Comparison of ENCODE assay signal across 21 mouse cellular contexts in genomic region chr15:64471597-64471996, GRCm38 (mm10).
A peak's percentile ranks its signal among the peaks of the same experiment; 100 is the strongest.
DNase-seq lines count a peak whose midpoint lies in the region; ATAC-seq and TF ChIP-seq lines count a peak whose summit lies in the region.
"Had no signal": no experiment of that assay in that cellular context is flagged by ENCODE, and none has a peak within 500 bp of the region (broad histone marks: within the 10 kb centered on the region; RNA-seq: fewer than 3 reads in every experiment).

No protein-coding gene starts in this region.

- no peaks in the 10 kb centered on the region for H3K36me3 ChIP-seq in forebrain, embryonic 12.5 days (replicated peaks)
- H3K36me3 ChIP-seq: embryonic facial prominence, embryonic 12.5 days; G1E; heart, embryonic 12.5 days; hindbrain, embryonic 10.5 days; intestine, embryonic 15.5 days had no signal

- DNase-seq in heart, adult 11 months: peak; percentile 46
- DNase-seq in heart, adult 18-20 months: no peak
- DNase-seq in 3T3-L1 (ENCODE audit: low read depth, low spot score) (peak; percentile 76), Patski (ENCODE audit: low read depth, low spot score) (no peak)
- no peak for DNase-seq in lung, postnatal 10 days
- no peak for DNase-seq in embryo, embryonic 10 days (ENCODE audit: low spot score)
- DNase-seq: adrenal gland, adult 8-10 months; cerebellum, adult 11 months; cerebellum, adult 8-10 months; cerebellum, postnatal 14 days; forebrain, postnatal 0 days; gastrocnemius, postnatal 25 days had no signal

- H3K4me3 ChIP-seq in forebrain, embryonic 12.5 days (replicated peaks): no peak overlapping the region
- H3K4me3 ChIP-seq: embryonic facial prominence, embryonic 12.5 days; forebrain, embryonic 13.5 days; heart, embryonic 12.5 days; hindbrain, embryonic 10.5 days; intestine, embryonic 15.5 days had no signal

- POLR2A ChIA-PET in Patski (lab: Charles Lee): no interaction called here

- no peak overlapping the region for H3K9ac ChIP-seq in forebrain, embryonic 12.5 days
- H3K9ac ChIP-seq: embryonic facial prominence, embryonic 12.5 days; forebrain, embryonic 13.5 days; forebrain, postnatal 0 days; heart, embryonic 12.5 days; hindbrain, embryonic 14.5 days; intestine, embryonic 15.5 days had no signal

- H3K9me3 ChIP-seq in forebrain, embryonic 12.5 days: no peaks in the 10 kb centered on the region
- H3K9me3 ChIP-seq: embryonic facial prominence, embryonic 12.5 days; forebrain, embryonic 13.5 days; G1E; heart, embryonic 12.5 days; hindbrain, embryonic 10.5 days; intestine, embryonic 15.5 days had no signal

- H3K4me1 ChIP-seq in forebrain, embryonic 12.5 days: no peaks in the 10 kb centered on the region
- H3K4me1 ChIP-seq: embryonic facial prominence, embryonic 12.5 days; forebrain, embryonic 13.5 days; hindbrain, embryonic 10.5 days; intestine, embryonic 15.5 days had no signal

- H3K4me2 ChIP-seq in forebrain, embryonic 12.5 days: no peak overlapping the region
- H3K4me2 ChIP-seq: embryonic facial prominence, embryonic 12.5 days; forebrain, embryonic 13.5 days; heart, embryonic 12.5 days; hindbrain, embryonic 14.5 days; intestine, embryonic 15.5 days had no signal

- H3K27me3 ChIP-seq in Patski: no peaks in the 10 kb centered on the region
- no peaks in the 10 kb centered on the region for H3K27me3 ChIP-seq in forebrain, embryonic 12.5 days
- H3K27me3 ChIP-seq: embryonic facial prominence, embryonic 12.5 days; forebrain, embryonic 13.5 days; heart, embryonic 12.5 days; intestine, embryonic 15.5 days had no signal

- CTCF ChIA-PET in Patski (lab: Charles Lee): interaction anchor here (1.4 kb wide), 1 partner anchor 14 kb away, joined by 5 read pairs; no protein-coding TSS in a partner anchor

- WGBS in forebrain, embryonic 12.5 days: 86% methylated on average over 2 of the region's 2 CpGs

- peak; percentile 82 for ATAC-seq in Patski
- no peak for ATAC-seq in forebrain, embryonic 12.5 days (ENCODE audit: low FRiP score)
- ATAC-seq: CD4-positive, CD25-positive, alpha-beta regulatory T cell, adult 4 months; forebrain, embryonic 13.5 days; intestine, embryonic 15.5 days had no signal

- no peak for TF ChIP-seq CTCF in Patski (IDR thresholded peaks at IDR 0.05)

- H3K27ac ChIP-seq in forebrain, embryonic 12.5 days: no peak overlapping the region
- H3K27ac ChIP-seq: embryonic facial prominence, embryonic 12.5 days; forebrain, embryonic 13.5 days; hindbrain, embryonic 10.5 days; hindbrain, embryonic 14.5 days; intestine, embryonic 15.5 days had no signal

- in situ Hi-C loops in Patski (cut with MboI; ENCODE audit: low pct_unique_long_range_greater_than_20kb): no loop called here

Comparison
In these comparisons a context has a peak if more than half of its experiments do, and no peak if none do; other contexts are left out.
1. DNase-seq: peak in heart, adult 11 months (single experiment) and 3T3-L1 (single experiment); none in heart, adult 18-20 months (0 of 2), Patski (single experiment), lung, postnatal 10 days (single experiment) and embryo, embryonic 10 days (single experiment).